Mouse (Mus musculus) heart, adult 11 months (tissue): ENCODE results near the gene Cpt1a.

ENCODE experiments used
- DNase-seq: peaks from one replicate; pipeline ENCODE4 v3.0.0; 2022

The Cpt1a gene

GRCm38 (mm10) chr19:3374028-3374427 is 51.9 kb downstream of the Cpt1a start:
- DNase-seq: no peak

GRCm38 (mm10) chr19:3375945-3376495 is 53.9 kb downstream of the Cpt1a start:
- no peak for DNase-seq

- DNase-seq: peak; percentile 96
Measured at GRCm38 (mm10) chr19:3376966-3377715, 55.0 kb downstream of the Cpt1a start.

- DNase-seq: peak; percentile 97
Measured at GRCm38 (mm10) chr19:3378614-3379013, 56.5 kb downstream of the Cpt1a start.

- DNase-seq: no peak
Measured at GRCm38 (mm10) chr19:3388061-3388460, 65.9 kb downstream of the Cpt1a start.

- peak; percentile 99 for DNase-seq
Measured at GRCm38 (mm10) chr19:3388629-3389057, 66.5 kb downstream of the Cpt1a start, which contains the start of gene Tesmin. Tesmin (plus strand) TSS chr19:3388857.

- peak; percentile 99 for DNase-seq
Measured at GRCm38 (mm10) chr19:3389089-3389488, 67.0 kb downstream of the Cpt1a start.

GRCm38 (mm10) chr19:3392384-3392783 is 70.2 kb downstream of the Cpt1a start:
- DNase-seq: no peak

- no peak for DNase-seq
Measured at GRCm38 (mm10) chr19:3394216-3394615, 72.1 kb downstream of the Cpt1a start.

- DNase-seq: no peak
Measured at GRCm38 (mm10) chr19:3400057-3400456, 77.9 kb downstream of the Cpt1a start.

GRCm38 (mm10) chr19:3401504-3401903 is 79.4 kb downstream of the Cpt1a start:
- DNase-seq: no peak

GRCm38 (mm10) chr19:3401943-3402342 is 79.8 kb downstream of the Cpt1a start:
- DNase-seq: no peak

GRCm38 (mm10) chr19:3402390-3402789 is 80.3 kb downstream of the Cpt1a start:
- no peak for DNase-seq

GRCm38 (mm10) chr19:3404030-3404429 is 81.9 kb downstream of the Cpt1a start:
- no peak for DNase-seq

GRCm38 (mm10) chr19:3405531-3406281 is 83.6 kb downstream of the Cpt1a start:
- no peak for DNase-seq

- DNase-seq: peak; percentile 93
Measured at GRCm38 (mm10) chr19:3414268-3414733, 92.2 kb downstream of the Cpt1a start, which contains the start of gene Gal. Gal (minus strand) TSS chr19:3414544.

GRCm38 (mm10) chr19:3419251-3419650 is 97.1 kb downstream of the Cpt1a start:
- no peak for DNase-seq

- no peak for DNase-seq
Measured at GRCm38 (mm10) chr19:3422488-3422887, 100.4 kb downstream of the Cpt1a start.

- peak; percentile 95 for DNase-seq
Measured at GRCm38 (mm10) chr19:3422981-3423380, 100.8 kb downstream of the Cpt1a start.

GRCm38 (mm10) chr19:3424214-3424613 is 102.1 kb downstream of the Cpt1a start:
- no peak for DNase-seq

GRCm38 (mm10) chr19:3428057-3428830 is 106.1 kb downstream of the Cpt1a start:
- DNase-seq: no peak

- no peak for DNase-seq
Measured at GRCm38 (mm10) chr19:3429156-3429816, 107.2 kb downstream of the Cpt1a start.
